Mouse (Mus musculus) embryonic facial prominence, embryonic 11.5 days (tissue): ENCODE measurements at regions not wholly inside any gene's neighbourhood (a gene's known extent, or its start where the extent isn't known, plus 50 kb on each side); places are given as distances from the start of the nearest gene placed in this dataset.

Experiments
- ATAC-seq: fragments of 200-750 bp; cut with Nextera tagmentation; replicated peaks from 2 replicates; pipeline ENCODE4 v1.8.0; 2017; ENCODE audit warnings: low read depth; ENCODE audit not compliant: insufficient number of reproducible peaks, low FRiP score, low TSS enrichment
- DNase-seq: peaks from one replicate; pipeline ENCODE4 v3.0.0-alpha.2; 2015; ENCODE audit warnings: low spot score
- H3K27ac ChIP-seq: fragments of 300-500 bp; sonication (generic); replicated peaks from 2 replicates; pipeline ENCODE4 v1.5.1; 2014; ENCODE audit warnings: mild to moderate bottlenecking, low read depth, low read length, control low read depth
- H3K27me3 ChIP-seq: fragments of 300-500 bp; sonication (generic); 2 replicates; pipeline ENCODE4 v1.6.1; 2014; ENCODE audit warnings: mild to moderate bottlenecking, low read length, moderate library complexity, mixed read lengths; ENCODE audit not compliant: control insufficient read depth, insufficient read depth
- H3K36me3 ChIP-seq: fragments of 300-500 bp; sonication (generic); replicated peaks from 2 replicates; pipeline ENCODE4 v1.6.1; 2014; ENCODE audit warnings: low read depth, mild to moderate bottlenecking, low read length, moderate library complexity, mixed read lengths; ENCODE audit not compliant: control insufficient read depth, insufficient read depth
- H3K4me1 ChIP-seq: fragments of 300-500 bp; sonication (generic); 2 replicates; pipeline ENCODE4 v1.6.1; 2014; ENCODE audit warnings: low read length, mixed read lengths; ENCODE audit not compliant: control insufficient read depth, insufficient read depth
- H3K4me2 ChIP-seq: fragments of 300-500 bp; sonication (generic); 2 replicates; pipeline ENCODE4 v1.6.1; 2014; ENCODE audit warnings: low read depth, mild to moderate bottlenecking, control low read depth, low read length, moderate library complexity
- H3K4me3 ChIP-seq: fragments of 300-500 bp; sonication (generic); 2 replicates; pipeline ENCODE4 v1.5.1; 2014; ENCODE audit warnings: low read depth, low read length, control low read depth
- H3K9ac ChIP-seq: fragments of 300-500 bp; sonication (generic); replicated peaks from 2 replicates; pipeline ENCODE4 v1.6.1; 2014; ENCODE audit warnings: mild to moderate bottlenecking, control low read depth, low read length
- H3K9me3 ChIP-seq: fragments of 300-500 bp; sonication (generic); replicated peaks from 2 replicates; pipeline ENCODE4 v1.6.1; 2016; ENCODE audit warnings: mild to moderate bottlenecking, low read length, inconsistent platforms, mixed read lengths; ENCODE audit not compliant: control insufficient read depth
- WGBS: fragments of 180-500 bp; shearing (Covaris S2); extraction: QIAGEN DNeasy Blood & Tissue Kit; methylation state at CpG from one replicate; pipeline ENCODE4 v1.1.7; 2014; 5-methylcytosine and 5-hydroxymethylcytosine counted together

GRCm38 (mm10) chr2:17861765-17862495, 130.7 kb upstream of the Nebl start:
- no peak for ATAC-seq
- H3K9me3 ChIP-seq = no peaks in the 10 kb centered on the region
- no peaks in the 10 kb centered on the region for H3K4me1 ChIP-seq
- 11% methylated on average over 10 of the region's 10 CpGs for WGBS
- no peak overlapping the region for H3K4me3 ChIP-seq
- no peaks in the 10 kb centered on the region for H3K36me3 ChIP-seq
- H3K4me2 ChIP-seq = 0 out of 2 replicates have a peak overlapping the region, but pooled peaks have one; percentile 8
- H3K27ac ChIP-seq = no peak overlapping the region
- peak; percentile 60 for DNase-seq
- H3K9ac ChIP-seq = no peak overlapping the region
- no peaks in the 10 kb centered on the region for H3K27me3 ChIP-seq

DNA sequence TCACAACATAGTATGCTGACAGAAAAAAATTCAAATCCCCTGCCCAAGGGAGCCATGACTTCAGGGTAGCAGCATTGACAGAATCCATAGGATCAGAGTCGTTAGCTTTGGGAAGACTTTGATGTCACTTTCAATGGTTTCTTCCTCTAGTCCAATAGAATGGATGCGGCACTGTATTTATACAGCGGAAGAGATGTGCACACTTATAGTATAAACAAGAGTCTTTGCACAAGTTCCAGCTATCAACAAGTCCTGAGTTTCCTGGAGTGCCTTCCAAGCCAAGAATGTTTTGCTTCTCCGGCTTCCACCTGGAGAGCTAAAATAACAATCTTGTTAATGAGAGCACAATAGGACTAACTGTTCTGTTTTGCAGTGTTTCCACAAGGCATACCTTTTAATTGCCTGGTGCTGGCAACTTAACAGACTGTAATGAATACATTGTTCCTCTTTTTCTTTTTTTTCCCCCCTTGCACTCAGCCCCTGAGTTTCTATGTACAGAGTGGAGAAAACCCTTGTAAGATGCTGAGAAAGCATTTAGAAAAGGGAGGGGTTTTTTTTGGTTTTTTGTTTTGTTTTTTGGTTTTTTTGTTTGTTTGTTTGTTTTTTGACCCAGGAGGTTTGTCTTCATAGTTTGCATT, 129.8 kb upstream of the Nebl start:
- Histone ChIP-seq H3K9ac (no peak overlapping the region), H3K4me1 (no peaks in the 10 kb centered on the region), H3K4me3 (no peak overlapping the region), H3K27ac (no peak overlapping the region), H3K9me3 (no peaks in the 10 kb centered on the region), H3K4me2 (no peak overlapping the region), H3K36me3 (no peaks in the 10 kb centered on the region), H3K27me3 (no peaks in the 10 kb centered on the region)
- DNase-seq (no peak), ATAC-seq (no peak)
- 33% methylated on average over 4 of the region's 4 CpGs for WGBS

DNA sequence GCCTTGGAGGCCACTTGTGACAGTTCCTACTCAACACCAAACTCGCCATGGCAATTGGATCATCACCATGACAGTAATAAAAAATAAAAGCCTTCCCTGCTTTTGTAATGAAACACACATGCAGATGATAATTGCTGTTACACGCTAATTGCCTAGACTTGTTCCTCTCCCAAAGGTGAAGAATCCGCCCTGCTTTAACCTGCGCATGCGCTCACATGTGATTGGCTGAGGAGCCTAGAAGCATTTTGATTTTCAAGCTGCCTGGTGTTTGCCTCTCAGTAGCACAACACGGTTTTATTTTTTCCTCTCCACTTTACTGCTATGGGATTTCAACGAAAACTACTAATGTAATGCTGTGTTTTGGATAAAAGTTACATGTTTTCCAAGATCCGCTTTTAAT, 128.0 kb upstream of the Nebl start:
- DNase-seq (no peak), ATAC-seq (no peak)
- Histone ChIP-seq H3K27ac (no peak overlapping the region), H3K9me3 (no peaks in the 10 kb centered on the region), H3K4me1 (no peaks in the 10 kb centered on the region), H3K4me3 (no peak overlapping the region), H3K9ac (no peak overlapping the region), H3K27me3 (no peaks in the 10 kb centered on the region), H3K4me2 (no peak overlapping the region), H3K36me3 (no peaks in the 10 kb centered on the region)
- WGBS = 83% methylated on average over 8 of the region's 8 CpGs

GRCm38 (mm10) chr2:17858326-17858725, 127.1 kb upstream of the Nebl start:
- H3K4me1 ChIP-seq = no peaks in the 10 kb centered on the region
- no peak overlapping the region for H3K27ac ChIP-seq
- no peaks in the 10 kb centered on the region for H3K9me3 ChIP-seq
- no peak overlapping the region for H3K4me2 ChIP-seq
- no peaks in the 10 kb centered on the region for H3K36me3 ChIP-seq
- WGBS = 54% methylated on average over 8 of the region's 8 CpGs
- H3K27me3 ChIP-seq = no peaks in the 10 kb centered on the region
- ATAC-seq (no peak), DNase-seq (no peak)
- H3K9ac ChIP-seq = no peak overlapping the region
- no peak overlapping the region for H3K4me3 ChIP-seq

GRCm38 (mm10) chr2:17855566-17856264, 124.5 kb upstream of the Nebl start:
- no peaks in the 10 kb centered on the region for H3K9me3 ChIP-seq
- no peak for DNase-seq
- no peak for ATAC-seq
- no peak overlapping the region for H3K4me3 ChIP-seq
- 89% methylated on average over 11 of the region's 11 CpGs for WGBS
- H3K36me3 ChIP-seq = no peaks in the 10 kb centered on the region
- no peak overlapping the region for H3K27ac ChIP-seq
- H3K9ac ChIP-seq = no peak overlapping the region
- no peak overlapping the region for H3K4me2 ChIP-seq
- no peaks in the 10 kb centered on the region for H3K27me3 ChIP-seq
- H3K4me1 ChIP-seq = no peaks in the 10 kb centered on the region

DNA sequence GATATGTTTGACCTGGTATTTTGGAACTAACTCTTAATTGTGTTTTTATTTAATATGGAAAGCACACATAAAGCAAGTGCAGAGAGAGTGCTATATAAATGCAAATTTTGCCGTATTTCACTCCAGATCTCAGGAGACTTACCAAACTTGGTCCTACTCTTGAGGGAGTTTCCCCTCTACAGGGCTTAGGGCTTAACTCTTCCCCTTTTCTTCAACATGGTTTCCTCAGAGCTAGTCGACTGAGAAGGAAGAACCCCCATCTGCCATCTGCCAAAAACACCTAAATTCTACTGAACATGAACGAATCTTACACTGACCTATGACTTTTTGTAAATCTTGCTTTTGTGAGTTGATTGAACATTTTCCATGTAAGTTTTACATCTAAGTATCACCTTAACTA, 122.8 kb upstream of the Nebl start:
- no peak for DNase-seq
- no peak overlapping the region for H3K9ac ChIP-seq
- ATAC-seq = no peak
- H3K9me3 ChIP-seq = no peaks in the 10 kb centered on the region
- H3K4me1 ChIP-seq = no peaks in the 10 kb centered on the region
- H3K4me3 ChIP-seq = no peak overlapping the region
- H3K36me3 ChIP-seq = no peaks in the 10 kb centered on the region
- WGBS = 44% methylated on average over 3 of the region's 3 CpGs
- no peak overlapping the region for H3K27ac ChIP-seq
- H3K4me2 ChIP-seq = no peak overlapping the region
- H3K27me3 ChIP-seq = no peaks in the 10 kb centered on the region

- Histone ChIP-seq H3K36me3 (no peaks in the 10 kb centered on the region), H3K9ac (no peak overlapping the region), H3K4me2 (no peak overlapping the region), H3K27ac (no peak overlapping the region), H3K4me1 (no peaks in the 10 kb centered on the region), H3K27me3 (no peaks in the 10 kb centered on the region), H3K4me3 (no peak overlapping the region), H3K9me3 (no peaks in the 10 kb centered on the region)
- DNase-seq (no peak), ATAC-seq (no peak)
- 33% methylated on average over 11 of the region's 11 CpGs for WGBS
Observed at GRCm38 (mm10) chr2:17853500-17854011, 122.3 kb upstream of the Nebl start.
